Mouse (Mus musculus) brain, embryonic 14.5 days (tissue): ENCODE measurements around the gene Zp1.

Experiments
- CTCF ChIP-seq: fragments of 200-500 bp; IDR thresholded peaks from 2 replicates; pipeline ENCODE4 v1.5.1; 2012; ENCODE audit warnings: inconsistent platforms, mild to moderate bottlenecking, moderate library complexity, borderline replicate concordance; ENCODE audit not compliant: insufficient read depth, insufficient read length; ENCODE audit errors: extremely low read depth
- POLR2A ChIP-seq: fragments of 200-500 bp; IDR thresholded peaks from 2 replicates; pipeline ENCODE4 v1.6.1; 2012; ENCODE audit warnings: mild to moderate bottlenecking, inconsistent platforms, borderline replicate concordance; ENCODE audit not compliant: poor library complexity, insufficient read depth, insufficient read length, severe bottlenecking; ENCODE audit errors: extremely low read depth

GRCm38 (mm10) chr19:10871328-10871961 lies 49.0 kb downstream of the Zp1 start:
- TF ChIP-seq CTCF (no peak), POLR2A (no peak)
